Mouse (Mus musculus): Measurements from ENCODE around the gene Ptov1. TPM values are rescaled to one million over a fixed set of nuclear protein-coding genes. Genes with fewer than 3 reads are reported as not detected.

Ptov1 gene
- polyA plus RNA-seq, 1 experiment: 141 TPM

GRCm38 (mm10) chr7:44870614-44871013, 1.0 kb upstream of the Ptov1 start:
- H3K4me3 ChIP-seq (ENCODE audit: low read depth, low read length): no peak overlapping the region
- H3K4me1 ChIP-seq (ENCODE audit: control insufficient read depth, insufficient read depth, insufficient read length, low read length): peaks cover 11% of the 10 kb centered on the region
- TF ChIP-seq POLR2A (IDR thresholded peaks at IDR 0.05; ENCODE audit: low read depth, low read length): no peak
- TF ChIP-seq CTCF (IDR thresholded peaks at IDR 0.05; ENCODE audit: extremely low read depth, insufficient read length, insufficient replicate concordance, low read depth, low read length): no peak
- no peaks in the 10 kb centered on the region for H3K36me3 ChIP-seq (ENCODE audit: control insufficient read depth, insufficient read depth, low read length)
- WGBS: 78% methylated on average over 6 of the region's 6 CpGs
- H3K27me3 ChIP-seq (ENCODE audit: control insufficient read depth, insufficient read depth, low read length): no peaks in the 10 kb centered on the region
- no peak overlapping the region for H3K27ac ChIP-seq (ENCODE audit: insufficient read depth, low read depth, low read length)

- Histone ChIP-seq H3K4me3 (ENCODE audit: low read depth, low read length) (peak overlapping the region; percentile 75), H3K4me1 (ENCODE audit: control insufficient read depth, insufficient read depth, insufficient read length, low read length) (peaks cover 16% of the 10 kb centered on the region), H3K36me3 (ENCODE audit: control insufficient read depth, insufficient read depth, low read length) (peaks cover 7% of the 10 kb centered on the region), H3K27ac (ENCODE audit: insufficient read depth, low read depth, low read length) (peak overlapping the region; percentile 68), H3K27me3 (ENCODE audit: control insufficient read depth, insufficient read depth, low read length) (no peaks in the 10 kb centered on the region)
- TF ChIP-seq POLR2A (IDR thresholded peaks at IDR 0.05; ENCODE audit: low read depth, low read length) (no peak), CTCF (IDR thresholded peaks at IDR 0.05; ENCODE audit: extremely low read depth, insufficient read length, insufficient replicate concordance, low read depth, low read length) (no peak)
- under 1% methylated on average over 102 of the region's 108 CpGs for WGBS
Observed at GRCm38 (mm10) chr7:44868919-44869696, 480 bp downstream of the Ptov1 start.

GRCm38 (mm10) chr7:44868465-44868864, 1.1 kb downstream of the Ptov1 start:
- no peak for TF ChIP-seq CTCF (IDR thresholded peaks at IDR 0.05; ENCODE audit: extremely low read depth, insufficient read length, insufficient replicate concordance, low read depth, low read length)
- no peak for TF ChIP-seq POLR2A (IDR thresholded peaks at IDR 0.05; ENCODE audit: low read depth, low read length)
- H3K36me3 ChIP-seq (ENCODE audit: control insufficient read depth, insufficient read depth, low read length): peaks cover 14% of the 10 kb centered on the region
- WGBS: 9% methylated on average over 16 of the region's 16 CpGs
- 0 out of 2 replicates have a peak overlapping the region, but pooled peaks have one; percentile 14 for H3K27ac ChIP-seq (ENCODE audit: insufficient read depth, low read depth, low read length)
- peaks cover 16% of the 10 kb centered on the region for H3K4me1 ChIP-seq (ENCODE audit: control insufficient read depth, insufficient read depth, insufficient read length, low read length)
- peak overlapping the region; percentile 75 for H3K4me3 ChIP-seq (ENCODE audit: low read depth, low read length)
- no peaks in the 10 kb centered on the region for H3K27me3 ChIP-seq (ENCODE audit: control insufficient read depth, insufficient read depth, low read length)

GRCm38 (mm10) chr7:44867802-44868201, 1.8 kb downstream of the Ptov1 start:
- no peak for TF ChIP-seq CTCF (IDR thresholded peaks at IDR 0.05; ENCODE audit: extremely low read depth, insufficient read length, insufficient replicate concordance, low read depth, low read length)
- no peak for TF ChIP-seq POLR2A (IDR thresholded peaks at IDR 0.05; ENCODE audit: low read depth, low read length)
- Histone ChIP-seq H3K27me3 (ENCODE audit: control insufficient read depth, insufficient read depth, low read length) (no peaks in the 10 kb centered on the region), H3K36me3 (ENCODE audit: control insufficient read depth, insufficient read depth, low read length) (peaks cover 20% of the 10 kb centered on the region), H3K27ac (ENCODE audit: insufficient read depth, low read depth, low read length) (no peak overlapping the region), H3K4me3 (ENCODE audit: low read depth, low read length) (no peak overlapping the region), H3K4me1 (ENCODE audit: control insufficient read depth, insufficient read depth, insufficient read length, low read length) (peaks cover 16% of the 10 kb centered on the region)
- WGBS: 60% methylated on average over 9 of the region's 9 CpGs

- no peaks in the 10 kb centered on the region for H3K27me3 ChIP-seq (ENCODE audit: control insufficient read depth, insufficient read depth, low read length)
- TF ChIP-seq POLR2A (IDR thresholded peaks at IDR 0.05; ENCODE audit: low read depth, low read length) (no peak), CTCF (IDR thresholded peaks at IDR 0.05; ENCODE audit: extremely low read depth, insufficient read length, insufficient replicate concordance, low read depth, low read length) (no peak)
- H3K4me3 ChIP-seq (ENCODE audit: low read depth, low read length): no peak overlapping the region
- WGBS: 74% methylated on average over 19 of the region's 19 CpGs
- H3K4me1 ChIP-seq (ENCODE audit: control insufficient read depth, insufficient read depth, insufficient read length, low read length): peaks cover 16% of the 10 kb centered on the region
- peaks cover 27% of the 10 kb centered on the region for H3K36me3 ChIP-seq (ENCODE audit: control insufficient read depth, insufficient read depth, low read length)
- H3K27ac ChIP-seq (ENCODE audit: insufficient read depth, low read depth, low read length): no peak overlapping the region
Observed at GRCm38 (mm10) chr7:44867010-44867702, 2.4 kb downstream of the Ptov1 start.

- Histone ChIP-seq H3K27ac (ENCODE audit: insufficient read depth, low read depth, low read length) (no peak overlapping the region), H3K4me3 (ENCODE audit: low read depth, low read length) (no peak overlapping the region)
- WGBS: 26% methylated on average over 15 of the region's 15 CpGs
Observed at GRCm38 (mm10) chr7:44866276-44867009, 3.1 kb downstream of the Ptov1 start.

More at GRCm38 (mm10) chr7:44866276-44867009, 3.1 kb downstream of the Ptov1 start:
- TF ChIP-seq POLR2A (IDR thresholded peaks at IDR 0.05; ENCODE audit: low read depth, low read length): no peak
- TF ChIP-seq CTCF (IDR thresholded peaks at IDR 0.05; ENCODE audit: extremely low read depth, insufficient read length, insufficient replicate concordance, low read depth, low read length): no peak
- Histone ChIP-seq H3K36me3 (ENCODE audit: control insufficient read depth, insufficient read depth, low read length) (peaks cover 30% of the 10 kb centered on the region), H3K4me1 (ENCODE audit: control insufficient read depth, insufficient read depth, insufficient read length, low read length) (peaks cover 16% of the 10 kb centered on the region), H3K27me3 (ENCODE audit: control insufficient read depth, insufficient read depth, low read length) (no peaks in the 10 kb centered on the region)
